Mouse (Mus musculus) E14TG2a.4 (cell line): ENCODE measurements around the gene Dck.
"Not testable (repeated sequence)": the region's sequence is repeated elsewhere in the genome, so short reads cannot be mapped to it uniquely, and the experiment has no call there.

ENCODE experiments used
- H3K27me3 ChIP-seq: 2 replicates; pipeline ENCODE4 v1.6.1; 2014; ENCODE audit warnings: low read length, control low read depth; ENCODE audit not compliant: insufficient read depth
- H3K36me3 ChIP-seq: 2 replicates; pipeline ENCODE4 v1.6.1; 2014; ENCODE audit warnings: low read length, control low read depth; ENCODE audit not compliant: insufficient read depth
- H3K4me1 ChIP-seq: replicated peaks from 2 replicates; pipeline ENCODE4 v1.6.1; 2014; ENCODE audit warnings: low read depth, low read length, control low read depth
- H3K4me3 ChIP-seq: replicated peaks from 2 replicates; pipeline ENCODE4 v1.5.1; 2014; ENCODE audit warnings: mild to moderate bottlenecking, low read length
- H3K9me3 ChIP-seq: 2 replicates; pipeline ENCODE4 v1.6.1; 2014; ENCODE audit warnings: low read length, control low read depth
- CTCF ChIP-seq: conservative IDR thresholded peaks from 2 replicates; pipeline ENCODE4 v1.5.1; 2014; ENCODE audit warnings: low read length
- NANOG ChIP-seq: IDR thresholded peaks from 2 replicates; pipeline ENCODE4 v1.6.1; 2014; ENCODE audit warnings: borderline replicate concordance, low read length, mixed read lengths
- POU5F1 ChIP-seq: IDR thresholded peaks from 2 replicates; pipeline ENCODE4 v1.6.1; 2014; ENCODE audit warnings: low read length, borderline replicate concordance

The Dck gene

DNA sequence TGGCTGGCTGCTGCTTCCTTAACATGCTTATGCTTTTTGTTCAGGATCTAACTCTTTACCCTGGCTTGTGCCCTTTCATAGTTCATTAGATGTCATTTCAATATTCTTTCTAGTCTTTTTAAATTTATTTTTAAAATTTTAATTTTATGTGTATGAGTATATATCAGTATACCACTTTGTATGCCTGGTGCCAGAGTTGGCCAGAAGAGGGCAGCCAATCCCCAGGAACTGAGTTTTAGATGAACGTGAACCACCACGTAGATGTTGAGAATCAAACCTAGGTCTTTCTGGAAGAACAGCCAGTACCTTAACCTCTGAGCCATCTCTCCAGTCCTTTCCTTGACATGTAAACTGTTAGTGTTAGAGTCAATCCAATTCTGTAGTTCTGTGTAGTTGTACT, 30.0 kb upstream of the Dck start:
- TF ChIP-seq NANOG: no peak
- no peak for TF ChIP-seq POU5F1
- TF ChIP-seq CTCF: peak; percentile 53
- no peaks in the 10 kb centered on the region for H3K27me3 ChIP-seq
- H3K4me3 ChIP-seq: no peak overlapping the region
- H3K9me3 ChIP-seq: no peaks in the 10 kb centered on the region
- peaks cover 4% of the 10 kb centered on the region for H3K4me1 ChIP-seq
- H3K36me3 ChIP-seq: no peaks in the 10 kb centered on the region

DNA sequence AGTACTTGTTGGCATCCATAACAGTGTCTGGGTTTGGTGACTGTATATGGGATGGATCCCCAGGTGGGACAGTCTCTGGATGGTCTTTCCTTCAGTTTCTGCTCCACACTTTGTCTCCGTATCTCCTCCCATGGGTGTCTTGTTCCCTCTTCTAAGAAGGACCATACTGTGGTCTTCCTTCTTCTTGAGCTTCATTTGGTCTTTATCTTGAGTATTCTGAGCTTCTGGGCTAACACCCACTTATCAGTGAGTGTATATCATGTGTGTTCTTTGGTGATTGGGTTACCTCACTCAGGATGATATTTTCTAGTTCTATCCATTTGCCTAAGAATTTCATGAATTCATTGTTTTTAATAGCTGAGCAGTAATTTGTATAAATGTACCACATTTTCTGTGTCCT, 23.7 kb upstream of the Dck start:
- H3K4me3 ChIP-seq, H3K4me1 ChIP-seq, H3K9me3 ChIP-seq, H3K27me3 ChIP-seq, H3K36me3 ChIP-seq: not testable (repeated sequence)

DNA sequence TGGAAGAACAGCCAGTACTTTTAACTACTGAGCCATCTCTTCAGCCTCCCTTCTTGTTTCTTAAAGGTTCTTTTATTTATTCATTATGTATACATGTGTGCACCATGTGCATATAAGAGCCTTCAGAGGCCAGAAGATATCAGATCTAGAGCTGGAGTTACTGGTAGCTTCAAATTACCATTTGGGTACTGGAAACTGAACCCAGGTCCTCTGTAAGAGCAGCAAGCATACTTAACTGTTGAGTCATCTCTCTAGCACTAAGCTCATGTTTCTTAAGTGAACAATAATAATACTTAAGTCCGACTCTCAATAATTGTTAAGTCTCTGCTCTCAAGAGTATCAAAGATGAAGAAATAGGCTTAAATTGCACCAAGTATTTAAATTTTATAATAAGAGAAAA, 17.0 kb upstream of the Dck start:
- peaks cover 12% of the 10 kb centered on the region for H3K36me3 ChIP-seq
- TF ChIP-seq NANOG: no peak
- no peak for TF ChIP-seq POU5F1
- TF ChIP-seq CTCF: no peak

DNA sequence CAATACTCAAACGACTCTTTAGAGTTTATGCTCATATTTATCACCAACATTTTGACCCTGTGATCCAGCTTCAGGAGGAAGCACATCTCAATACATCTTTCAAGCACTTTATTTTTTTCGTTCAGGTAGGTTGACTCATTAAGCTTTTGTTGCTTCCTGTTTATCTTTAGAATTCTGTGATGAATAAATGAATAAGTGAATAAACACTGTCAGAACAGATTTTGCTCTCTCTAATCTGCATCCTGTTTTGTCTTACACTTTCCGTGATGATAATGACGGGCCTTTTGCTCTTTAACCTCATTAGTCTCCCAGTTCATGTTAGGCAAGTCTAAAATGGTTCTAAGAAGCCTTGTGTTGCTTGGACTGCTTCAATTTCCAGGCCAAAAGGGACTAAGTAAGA, 11.6 kb upstream of the Dck start:
- no peak overlapping the region for H3K4me3 ChIP-seq
- peaks cover 30% of the 10 kb centered on the region for H3K36me3 ChIP-seq
- no peaks in the 10 kb centered on the region for H3K9me3 ChIP-seq
- TF ChIP-seq NANOG (no peak), CTCF (no peak), POU5F1 (no peak)
- H3K27me3 ChIP-seq: no peaks in the 10 kb centered on the region
- H3K4me1 ChIP-seq: no peaks in the 10 kb centered on the region

More for the DNA sequence above, 17.0 kb upstream of the Dck start:
- Histone ChIP-seq H3K4me1 (no peaks in the 10 kb centered on the region), H3K9me3 (no peaks in the 10 kb centered on the region), H3K27me3 (no peaks in the 10 kb centered on the region), H3K4me3 (no peak overlapping the region)

DNA sequence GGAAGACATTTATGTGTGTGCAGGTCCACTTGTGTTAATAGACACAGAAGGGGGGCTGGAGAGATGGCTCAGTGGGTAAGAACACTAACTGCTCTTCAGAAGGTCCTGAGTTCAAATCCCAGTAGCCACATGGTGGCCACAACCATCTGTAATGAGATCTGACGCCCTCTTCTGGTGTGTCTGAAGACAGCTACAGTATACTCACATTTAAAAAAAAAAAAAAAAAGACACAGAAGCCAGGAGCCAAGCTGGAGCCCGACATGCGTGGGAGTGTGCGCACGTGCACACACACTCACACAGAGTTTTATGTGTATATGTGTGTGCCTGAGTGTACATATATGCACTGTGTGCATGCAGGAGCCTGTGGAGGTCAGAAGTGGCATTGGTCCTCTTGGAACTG, 2.2 kb upstream of the Dck start:
- H3K4me3 ChIP-seq: no peak overlapping the region
- peaks cover 29% of the 10 kb centered on the region for H3K4me1 ChIP-seq
- H3K36me3 ChIP-seq: peaks cover 17% of the 10 kb centered on the region
- H3K27me3 ChIP-seq: no peaks in the 10 kb centered on the region
- 0 out of 2 replicates have a peak, but pooled peaks have one; percentile 7 for TF ChIP-seq CTCF
- no peak for TF ChIP-seq POU5F1
- H3K9me3 ChIP-seq: no peaks in the 10 kb centered on the region

DNA sequence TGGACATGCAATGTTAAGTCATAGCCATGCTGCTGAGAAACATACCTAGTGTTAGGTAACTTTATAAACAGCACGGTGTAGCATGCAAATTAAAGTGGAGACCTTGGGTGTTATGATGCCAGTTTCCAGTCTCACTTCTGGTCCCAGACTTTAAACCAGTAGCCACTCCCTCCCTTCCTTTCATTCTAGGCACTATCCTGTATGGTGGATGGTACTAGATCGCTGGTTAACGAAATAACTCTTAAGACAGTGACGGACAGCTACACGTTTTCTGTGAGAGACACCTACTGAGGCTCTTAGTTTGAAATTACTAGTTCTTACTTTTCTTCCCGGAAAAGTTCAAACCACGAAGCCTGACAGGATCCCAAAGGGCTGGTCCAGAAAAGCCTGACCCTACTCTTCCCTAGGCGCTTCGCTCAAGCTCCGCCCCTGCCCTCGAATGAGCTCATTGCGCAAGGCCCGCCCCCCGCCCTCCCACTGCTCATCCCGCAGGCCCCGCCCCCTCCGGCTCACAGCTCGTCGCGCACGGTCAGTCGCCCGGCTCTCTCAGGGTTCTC, 288 bp upstream of the Dck start:
- Histone ChIP-seq H3K4me1 (peaks cover 42% of the 10 kb centered on the region), H3K36me3 (peaks cover 35% of the 10 kb centered on the region), H3K4me3 (peak overlapping the region; percentile 72), H3K27me3 (no peaks in the 10 kb centered on the region), H3K9me3 (no peaks in the 10 kb centered on the region)
- no peak for TF ChIP-seq CTCF
- TF ChIP-seq POU5F1: no peak
- no peak for TF ChIP-seq NANOG

DNA sequence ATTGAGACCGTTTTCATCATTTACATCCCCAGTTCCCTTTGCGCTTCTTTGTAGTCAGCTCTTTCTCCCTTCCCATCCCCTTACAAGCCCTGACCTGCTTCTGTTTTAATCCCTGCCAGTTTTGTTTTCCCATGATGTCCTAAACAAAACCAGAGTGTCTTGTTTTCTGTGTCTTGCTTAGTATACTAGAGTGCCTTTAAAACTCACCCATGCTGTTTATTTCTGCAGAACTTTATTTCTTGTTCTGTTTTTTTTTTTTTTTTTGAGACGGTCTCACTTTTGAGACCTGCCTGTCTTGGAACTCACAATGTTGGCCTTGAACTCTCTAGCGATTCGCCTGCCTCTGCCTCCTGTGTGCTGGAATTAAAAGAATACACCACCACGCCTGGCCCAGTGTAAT, 791 bp downstream of the Dck start:
- Histone ChIP-seq H3K4me3 (peak overlapping the region; percentile 93), H3K9me3 (no peaks in the 10 kb centered on the region)
- TF ChIP-seq CTCF: no peak
- TF ChIP-seq POU5F1: no peak
- no peak for TF ChIP-seq NANOG

DNA sequence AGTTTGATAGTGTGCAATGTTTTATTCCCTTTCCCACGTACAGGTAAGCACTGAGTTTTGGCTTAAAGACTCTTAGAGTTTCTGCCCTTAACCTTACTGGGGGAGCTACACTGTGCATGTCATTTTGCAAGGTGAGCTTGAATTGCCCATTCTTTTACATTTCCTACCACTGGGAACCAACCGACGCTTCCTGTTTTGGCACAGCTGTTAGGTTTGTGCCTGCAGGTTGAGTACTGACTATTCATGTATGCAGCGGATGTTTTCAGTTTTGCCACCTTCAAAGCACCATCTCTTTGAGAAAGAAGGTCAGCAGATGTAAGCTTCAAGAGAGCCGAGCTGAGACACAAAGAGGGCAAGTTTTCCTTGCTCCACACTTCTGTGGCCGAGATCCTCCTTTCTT, 1.3 kb downstream of the Dck start:
- no peak for TF ChIP-seq NANOG
- no peak for TF ChIP-seq CTCF
- no peak for TF ChIP-seq POU5F1
- H3K4me1 ChIP-seq: peaks cover 45% of the 10 kb centered on the region
- peaks cover 50% of the 10 kb centered on the region for H3K36me3 ChIP-seq
- H3K9me3 ChIP-seq: no peaks in the 10 kb centered on the region
- H3K4me3 ChIP-seq: peak overlapping the region; percentile 93
- no peaks in the 10 kb centered on the region for H3K27me3 ChIP-seq

More for the DNA sequence above, 791 bp downstream of the Dck start:
- no peaks in the 10 kb centered on the region for H3K27me3 ChIP-seq
- peaks cover 45% of the 10 kb centered on the region for H3K36me3 ChIP-seq
- H3K4me1 ChIP-seq: peaks cover 45% of the 10 kb centered on the region

DNA sequence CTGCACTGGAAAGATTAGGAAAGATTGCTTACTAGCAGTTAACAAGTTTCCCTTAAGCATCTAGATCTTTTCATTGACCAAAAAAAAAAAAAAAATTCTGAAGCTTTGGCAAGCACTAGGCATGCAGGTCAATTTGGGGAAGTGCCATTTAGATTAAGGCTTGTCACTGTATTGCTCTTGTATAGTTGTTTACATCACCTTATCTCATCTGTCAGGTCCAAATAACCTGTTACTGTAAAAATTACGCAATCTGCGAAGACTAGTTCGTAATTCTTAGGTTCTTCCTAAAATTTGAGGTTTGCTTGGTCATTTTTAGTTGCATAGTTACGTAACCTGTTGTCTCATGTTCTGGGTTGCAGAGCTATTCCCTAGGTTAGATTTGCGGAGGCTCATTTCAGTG, 2.1 kb downstream of the Dck start:
- Histone ChIP-seq H3K9me3 (no peaks in the 10 kb centered on the region), H3K27me3 (no peaks in the 10 kb centered on the region), H3K4me1 (peaks cover 45% of the 10 kb centered on the region), H3K4me3 (0 out of 2 replicates have a peak overlapping the region, but pooled peaks have one; percentile 93), H3K36me3 (peaks cover 57% of the 10 kb centered on the region)
- TF ChIP-seq POU5F1: no peak
- no peak for TF ChIP-seq NANOG
- no peak for TF ChIP-seq CTCF
